Mouse (Mus musculus) liver, embryonic 11.5 days (tissue): Measurements from ENCODE around the gene Fpgs. TPM values are rescaled to one million over a fixed set of nuclear protein-coding genes. Genes with fewer than 3 reads are reported as not detected.
A peak's percentile ranks its signal among the peaks of the same experiment; 100 is the strongest.

Experiments used
- ATAC-seq: fragments of 200-750 bp; cut with Nextera tagmentation; replicated peaks from 2 replicates; pipeline ENCODE4 v1.8.0; 2017; ENCODE audit warnings: moderate number of reproducible peaks, mild to moderate bottlenecking, moderate TSS enrichment, moderate library complexity; ENCODE audit not compliant: low FRiP score
- DNase-seq: peaks from one replicate; pipeline ENCODE4 v3.0.0-alpha.2; 2017; ENCODE audit warnings: low spot score
- H3K27ac ChIP-seq: fragments of 300-500 bp; sonication (generic); 2 replicates; pipeline ENCODE4 v1.5.1; 2014; ENCODE audit warnings: mild to moderate bottlenecking, low read depth, low read length, control low read depth
- H3K27me3 ChIP-seq: fragments of 300-500 bp; sonication (generic); replicated peaks from 2 replicates; pipeline ENCODE4 v1.6.1; 2014; ENCODE audit warnings: low read length, mixed read lengths; ENCODE audit not compliant: control insufficient read depth, insufficient read depth
- H3K36me3 ChIP-seq: fragments of 300-500 bp; sonication (generic); 2 replicates; pipeline ENCODE4 v1.6.1; 2014; ENCODE audit warnings: mild to moderate bottlenecking, low read length, moderate library complexity, mixed read lengths; ENCODE audit not compliant: control insufficient read depth, insufficient read depth
- H3K4me1 ChIP-seq: fragments of 300-500 bp; sonication (generic); replicated peaks from 2 replicates; pipeline ENCODE4 v1.6.1; 2014; ENCODE audit warnings: low read length, mixed read lengths; ENCODE audit not compliant: control insufficient read depth, insufficient read depth
- H3K4me2 ChIP-seq: fragments of 300-500 bp; sonication (generic); 2 replicates; pipeline ENCODE4 v1.6.1; 2014; ENCODE audit warnings: mild to moderate bottlenecking, control low read depth, moderate library complexity
- H3K4me3 ChIP-seq: fragments of 300-500 bp; sonication (generic); 2 replicates; pipeline ENCODE4 v1.5.1; 2014; ENCODE audit warnings: low read depth, low read length, control low read depth
- H3K9ac ChIP-seq: fragments of 300-500 bp; sonication (generic); 2 replicates; pipeline ENCODE4 v1.6.1; 2014; ENCODE audit warnings: low read depth, low read length, control low read depth
- H3K9me3 ChIP-seq: fragments of 300-500 bp; sonication (generic); 2 replicates; pipeline ENCODE4 v1.6.1; 2016; ENCODE audit warnings: low read length, inconsistent platforms, mixed read lengths; ENCODE audit not compliant: control insufficient read depth
- WGBS: fragments of 180-500 bp; shearing (Covaris S2); extraction: QIAGEN DNeasy Blood & Tissue Kit; methylation state at CpG from one replicate; pipeline ENCODE4 v1.1.7; 2014; 5-methylcytosine and 5-hydroxymethylcytosine counted together
- polyA plus RNA-seq: library from polyadenylated mRNA; unstranded; fragments of >200 nt; fragmentation: Nextera tagmentation; extraction: Ambion mirVana; gene quantifications from 2 replicates; pipeline ENCODE4 v1.2.1, GENCODE M21; 2014

The Fpgs gene
- polyA plus RNA-seq, 1 experiment from 2014 or later: 46.2 TPM

DNA sequence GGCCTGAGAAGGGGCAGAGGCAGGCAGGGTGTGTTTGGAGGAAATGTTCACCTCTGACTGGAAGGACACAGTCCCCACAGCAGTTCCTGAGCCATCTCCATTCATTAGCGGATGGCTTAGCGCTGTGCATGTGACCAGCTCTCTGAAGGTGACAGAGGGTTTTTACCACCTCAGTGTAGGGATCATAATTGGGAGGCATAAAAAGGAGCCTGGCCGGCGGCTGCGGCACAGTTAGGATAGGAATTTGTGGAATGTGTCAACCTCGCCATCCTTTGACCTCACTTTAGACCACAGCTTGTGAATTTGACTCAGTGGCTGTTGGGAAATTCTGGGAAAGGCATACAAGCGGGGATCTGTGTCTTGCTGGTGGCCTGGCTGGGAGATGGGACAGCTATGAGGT is 50.2 kb downstream of the Fpgs start:
- no peak overlapping the region for H3K4me3 ChIP-seq
- no peak overlapping the region for H3K4me2 ChIP-seq
- no peaks in the 10 kb centered on the region for H3K9me3 ChIP-seq
- ATAC-seq (no peak), DNase-seq (no peak)
- H3K27ac ChIP-seq: peak overlapping the region; percentile 29; the same call in 1 of the 2 replicates
- H3K4me1 ChIP-seq: peaks cover 35% of the 10 kb centered on the region
- no peaks in the 10 kb centered on the region for H3K27me3 ChIP-seq
- H3K36me3 ChIP-seq: no peaks in the 10 kb centered on the region
- H3K9ac ChIP-seq: no peak overlapping the region
- 50% methylated on average over 7 of the region's 7 CpGs for WGBS

DNA sequence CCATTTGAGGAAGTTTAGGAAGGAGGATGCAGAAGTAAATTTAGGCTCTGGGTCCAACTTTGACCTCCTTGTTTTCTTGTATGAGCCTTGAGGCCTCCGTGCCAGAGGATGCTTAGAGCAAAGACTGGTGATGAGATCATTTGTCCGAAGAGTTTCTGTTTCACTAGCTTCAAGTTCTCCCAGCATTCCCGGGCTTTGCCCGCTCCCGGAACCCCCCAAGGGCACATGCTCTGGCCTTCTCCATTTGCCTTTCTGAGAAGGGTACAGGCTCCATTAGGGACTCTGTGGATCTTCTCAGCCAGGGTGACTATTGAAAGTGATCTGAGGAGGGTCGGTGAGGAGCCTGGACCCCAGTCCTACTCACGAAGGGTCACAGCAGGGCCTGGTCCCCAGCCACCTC is 56.6 kb downstream of the Fpgs start:
- WGBS: 76% methylated on average over 7 of the region's 7 CpGs
- Histone ChIP-seq H3K9ac (0 out of 2 replicates have a peak overlapping the region, but pooled peaks have one; percentile 5), H3K4me3 (peak overlapping the region; percentile 49), H3K27me3 (no peaks in the 10 kb centered on the region), H3K4me1 (peaks cover 29% of the 10 kb centered on the region), H3K36me3 (no peaks in the 10 kb centered on the region), H3K9me3 (no peaks in the 10 kb centered on the region), H3K4me2 (peak overlapping the region; percentile 59), H3K27ac (no peak overlapping the region)
- DNase-seq (no peak), ATAC-seq (no peak)

DNA sequence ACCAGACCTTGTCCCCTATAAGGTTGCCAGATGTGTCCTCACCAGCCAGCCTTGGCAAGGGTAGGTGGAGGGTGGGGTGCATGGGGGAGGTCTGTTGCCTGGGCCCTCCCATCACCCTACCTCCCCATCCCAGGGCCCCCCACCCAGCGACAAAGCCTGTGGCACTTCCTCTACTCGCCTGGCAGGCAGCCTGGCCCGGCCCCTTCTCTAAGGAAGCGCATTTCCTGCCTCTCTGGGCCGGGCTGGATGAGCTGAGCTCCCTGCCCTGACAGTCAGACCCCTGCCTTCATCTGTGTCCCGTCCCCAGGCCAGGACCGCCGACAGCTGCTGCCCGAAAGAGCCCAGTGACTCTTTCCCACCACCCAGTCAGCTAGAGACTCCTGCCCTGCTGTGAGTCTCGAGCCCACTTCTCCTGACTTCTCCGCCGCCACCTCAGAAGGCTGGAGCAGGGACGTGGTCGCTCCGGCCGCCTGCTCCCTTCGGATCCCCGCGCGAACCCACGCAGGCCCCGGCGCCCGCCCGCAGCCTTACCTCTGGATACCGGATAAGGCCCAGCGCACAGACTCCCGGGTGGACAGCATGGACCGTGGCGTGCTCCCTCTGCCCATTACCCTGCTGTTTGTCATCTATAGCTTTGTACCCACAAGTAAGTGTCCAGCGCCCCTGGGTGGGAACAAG is 57.4 kb downstream of the Fpgs start, which contains the start of gene Eng:
Gene Eng, plus strand, starts transcription at position 217 of the 678 bp plus-strand sequence.
- Histone ChIP-seq H3K4me3 (peak within 1 kb of the TSS; percentile 49), H3K4me2 (peak within 1 kb of the TSS; percentile 59), H3K27me3 (no peaks in the 10 kb centered on the region), H3K36me3 (no peaks in the 10 kb centered on the region), H3K9ac (peak within 1 kb of the TSS; percentile 62), H3K4me1 (peaks cover 29% of the 10 kb centered on the region), H3K9me3 (no peaks in the 10 kb centered on the region), H3K27ac (peak within 1 kb of the TSS; percentile 71)
- WGBS: 36% methylated on average over 31 of the region's 31 CpGs
- no peak for DNase-seq
- ATAC-seq: 0 out of 2 replicates have a peak, but pooled peaks have one; percentile 16

DNA sequence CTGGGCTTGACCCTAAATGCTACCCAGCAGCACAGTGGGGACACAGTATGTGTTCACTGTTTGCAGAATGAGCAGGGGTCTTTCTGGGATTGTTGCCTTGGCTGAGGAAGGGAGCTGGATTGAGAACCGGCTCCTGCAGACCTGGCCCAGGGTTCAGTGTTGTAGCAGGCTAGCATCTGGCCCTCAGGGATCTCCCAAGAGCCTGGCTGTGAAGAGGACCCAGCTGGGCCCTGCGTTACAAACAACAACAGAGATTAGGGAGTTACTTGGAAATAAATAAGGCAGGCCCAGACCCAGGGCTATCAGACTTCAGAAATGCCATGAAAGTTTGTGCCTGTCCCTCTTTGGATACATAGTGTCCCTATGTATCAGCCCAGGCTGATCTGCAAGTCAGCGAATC is 58.3 kb downstream of the Fpgs start:
- Histone ChIP-seq H3K4me2 (peak overlapping the region; percentile 44; the same call in 1 of the 2 replicates), H3K27me3 (no peaks in the 10 kb centered on the region), H3K36me3 (no peaks in the 10 kb centered on the region), H3K9me3 (no peaks in the 10 kb centered on the region), H3K27ac (peak overlapping the region; percentile 71), H3K4me1 (peaks cover 32% of the 10 kb centered on the region), H3K4me3 (no peak overlapping the region), H3K9ac (0 out of 2 replicates have a peak overlapping the region, but pooled peaks have one; percentile 0)
- ATAC-seq: no peak
- WGBS: 63% methylated on average over 3 of the region's 3 CpGs
- no peak for DNase-seq

DNA sequence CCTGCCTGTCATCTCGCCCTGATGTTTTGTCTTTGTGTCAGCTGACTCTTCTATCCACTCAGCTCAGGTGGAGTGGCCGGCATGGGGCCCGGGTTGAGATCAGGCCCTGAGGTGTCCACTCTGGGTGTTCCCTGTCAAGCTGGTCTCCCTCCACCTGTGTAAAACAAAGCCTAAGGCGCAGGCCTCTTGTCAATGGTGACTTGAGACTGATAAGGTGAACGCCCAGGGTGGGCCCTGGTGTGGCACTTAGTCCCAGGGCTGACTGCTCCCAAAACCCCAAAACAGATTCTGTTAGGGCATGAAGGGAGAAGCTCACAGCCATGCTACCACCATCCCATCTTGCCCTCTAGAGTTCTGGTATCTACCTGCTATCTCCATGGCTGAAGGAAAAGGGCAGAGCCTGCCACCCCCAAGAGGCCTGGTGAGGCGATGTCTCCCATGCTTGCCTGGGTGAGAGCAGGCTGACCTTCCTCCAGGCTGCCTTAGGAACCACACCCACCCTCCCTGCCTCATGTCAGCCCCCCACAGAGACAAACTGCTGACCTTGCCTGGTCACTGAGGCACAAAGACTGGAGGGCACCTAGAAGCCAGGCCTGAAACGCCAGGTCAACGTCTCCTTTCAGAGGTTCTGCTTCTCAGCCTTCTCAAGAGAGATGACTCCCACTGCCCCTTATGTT is 59.0 kb downstream of the Fpgs start:
- Histone ChIP-seq H3K27me3 (no peaks in the 10 kb centered on the region), H3K4me1 (peaks cover 32% of the 10 kb centered on the region), H3K4me3 (no peak overlapping the region), H3K9me3 (no peaks in the 10 kb centered on the region), H3K36me3 (no peaks in the 10 kb centered on the region), H3K27ac (peak overlapping the region; percentile 71), H3K9ac (0 out of 2 replicates have a peak overlapping the region, but pooled peaks have one; percentile 8), H3K4me2 (peak overlapping the region; percentile 44)
- peak; percentile 79 for ATAC-seq
- WGBS: 62% methylated on average over 8 of the region's 8 CpGs
- no peak for DNase-seq

DNA sequence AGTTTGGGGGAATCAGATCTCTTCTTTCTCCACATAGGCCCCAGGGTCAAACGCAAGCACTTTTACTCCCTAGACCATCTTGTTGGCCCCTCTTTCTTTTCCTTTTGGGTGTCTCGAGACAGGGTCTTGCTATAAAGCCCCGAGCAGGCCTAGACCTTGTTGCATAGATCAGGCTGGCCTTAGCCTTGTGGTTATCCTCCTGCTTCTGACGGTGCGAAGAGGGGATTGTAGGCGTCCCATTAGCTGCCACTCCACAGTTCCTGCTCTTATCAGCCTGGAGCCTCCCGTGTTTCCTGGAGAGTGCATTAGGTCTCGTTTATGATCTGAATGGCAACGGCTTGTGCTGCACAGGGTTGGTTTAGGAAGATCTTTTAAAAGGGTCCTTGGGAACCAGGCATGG is 59.9 kb downstream of the Fpgs start:
- peaks cover 35% of the 10 kb centered on the region for H3K4me1 ChIP-seq
- H3K4me2 ChIP-seq: no peak overlapping the region
- H3K4me3 ChIP-seq: no peak overlapping the region
- DNase-seq (no peak), ATAC-seq (no peak)
- peak overlapping the region; percentile 71 for H3K27ac ChIP-seq
- H3K36me3 ChIP-seq: no peaks in the 10 kb centered on the region
- no peaks in the 10 kb centered on the region for H3K9me3 ChIP-seq
- WGBS: 51% methylated on average over 9 of the region's 9 CpGs
- no peak overlapping the region for H3K9ac ChIP-seq
- H3K27me3 ChIP-seq: no peaks in the 10 kb centered on the region

DNA sequence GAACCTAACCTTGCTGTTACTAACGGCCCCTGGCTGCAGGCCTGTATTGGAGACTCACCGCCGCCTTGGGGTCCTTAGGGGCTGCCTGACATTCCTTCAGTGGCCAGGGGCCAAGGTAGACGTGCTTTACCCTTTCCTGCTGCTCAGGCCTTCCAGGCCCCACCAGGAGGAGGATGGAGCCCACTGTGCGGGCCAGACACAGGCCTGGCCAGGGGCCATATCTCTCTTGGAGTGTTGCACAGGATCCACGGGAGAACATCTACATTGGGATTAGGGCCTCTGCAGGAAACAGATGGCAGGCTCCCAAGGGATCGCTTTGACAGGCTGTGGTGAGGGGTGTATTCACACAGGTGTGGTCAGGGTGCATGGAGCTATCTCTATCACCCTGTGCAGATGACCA is 61.1 kb downstream of the Fpgs start:
- no peak overlapping the region for H3K9ac ChIP-seq
- no peak overlapping the region for H3K27ac ChIP-seq
- H3K4me2 ChIP-seq: no peak overlapping the region
- ATAC-seq (no peak), DNase-seq (no peak)
- no peaks in the 10 kb centered on the region for H3K9me3 ChIP-seq
- peaks cover 37% of the 10 kb centered on the region for H3K4me1 ChIP-seq
- no peaks in the 10 kb centered on the region for H3K36me3 ChIP-seq
- H3K4me3 ChIP-seq: no peak overlapping the region
- WGBS: 80% methylated on average over 7 of the region's 7 CpGs
- no peaks in the 10 kb centered on the region for H3K27me3 ChIP-seq

DNA sequence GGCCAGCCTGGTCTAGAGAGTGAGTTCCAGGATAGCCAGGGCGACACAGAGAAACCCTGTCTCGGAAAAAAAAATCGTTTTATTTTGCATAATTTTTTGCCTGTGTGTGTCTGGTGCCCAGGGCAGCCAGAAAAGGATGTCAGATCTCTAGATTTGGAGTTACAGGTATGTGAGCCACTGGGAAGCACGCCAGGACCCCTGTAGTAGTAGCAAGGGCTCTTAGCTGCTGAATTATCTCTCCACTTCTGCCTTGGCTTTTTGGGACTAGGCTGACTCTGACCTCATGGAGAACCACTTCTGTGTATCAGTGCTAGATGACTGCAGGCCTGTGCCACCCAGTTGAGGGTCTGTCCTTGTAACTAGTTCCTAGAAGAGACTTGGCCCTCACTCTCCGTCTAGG is 62.1 kb downstream of the Fpgs start:
- Histone ChIP-seq H3K9me3 (no peaks in the 10 kb centered on the region), H3K36me3 (no peaks in the 10 kb centered on the region), H3K4me3 (no peak overlapping the region), H3K9ac (no peak overlapping the region), H3K27ac (no peak overlapping the region), H3K4me2 (no peak overlapping the region), H3K4me1 (peaks cover 42% of the 10 kb centered on the region), H3K27me3 (no peaks in the 10 kb centered on the region)
- ATAC-seq: no peak
- 82% methylated on average over 5 of the region's 5 CpGs for WGBS
- no peak for DNase-seq
